Mouse (Mus musculus): ENCODE measurements around the gene Snrpe. TPM values are rescaled to one million over a fixed set of nuclear protein-coding genes. Genes with fewer than 3 reads are reported as not detected.
A peak's percentile ranks its signal among the peaks of the same experiment; 100 is the strongest.

The Snrpe gene
- 289 and 306 TPM in 2 replicates for polyA plus RNA-seq (2015; fragmentation: Nextera tagmentation; extraction: Ambion mirVana)

- DNase-seq (ENCODE audit: low spot score) (peak; percentile 100), ATAC-seq (peak; percentile 99)
- Histone ChIP-seq H3K4me1 (ENCODE audit: insufficient read depth, low read depth, low read length) (no peaks in the 10 kb centered on the region), H3K27me3 (replicated peaks; ENCODE audit: insufficient read depth, low read length) (no peaks in the 10 kb centered on the region), H3K4me2 (replicated peaks; ENCODE audit: low read depth, low read length) (peak within 1 kb of the TSS; percentile 49), H3K36me3 (ENCODE audit: insufficient read depth, low read length) (peaks cover 27% of the 10 kb centered on the region), H3K4me3 (ENCODE audit: low read depth, low read length) (peak within 1 kb of the TSS; percentile 75), H3K27ac (ENCODE audit: low read length) (peak within 1 kb of the TSS; percentile 73), H3K9me3 (ENCODE audit: low read length) (no peaks in the 10 kb centered on the region), H3K9ac (replicated peaks; ENCODE audit: low read depth) (peak within 1 kb of the TSS; percentile 78)
- WGBS = 2% methylated on average over 69 of the region's 73 CpGs
- TF ChIP-seq EP300 (IDR thresholded peaks at IDR 0.05) = no peak
- TF ChIP-seq CTCF (IDR thresholded peaks at IDR 0.05) = peak; percentile 97
Observed at GRCm38 (mm10) chr1:133609771-133610502, at the start of gene Snrpe. Snrpe (minus strand) TSS chr1:133610291.

DNA sequence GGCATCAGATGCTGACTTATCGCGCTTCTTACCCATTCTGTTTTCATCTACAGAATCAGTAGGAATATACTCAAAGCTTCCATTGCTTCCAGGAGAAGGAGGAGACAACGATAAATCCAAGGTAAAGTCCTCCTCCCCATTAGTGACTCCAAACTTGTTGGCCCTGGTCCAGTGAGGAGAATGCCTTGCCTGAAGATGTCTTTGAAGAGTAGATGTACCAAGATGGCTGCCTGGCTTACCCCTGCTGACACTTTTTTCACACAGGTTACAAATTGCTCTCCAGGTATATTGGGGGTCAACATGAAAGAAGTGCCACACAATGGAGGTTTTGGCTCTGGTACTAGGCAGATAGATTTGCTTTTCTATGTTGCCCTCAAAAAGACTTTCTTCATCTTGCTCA lies 48.8 kb upstream of the Snrpe start:
- 79% methylated on average over 3 of the region's 3 CpGs for WGBS
- Histone ChIP-seq H3K4me2 (replicated peaks; ENCODE audit: low read depth, low read length) (no peak overlapping the region), H3K27me3 (replicated peaks; ENCODE audit: insufficient read depth, low read length) (no peaks in the 10 kb centered on the region), H3K4me3 (ENCODE audit: low read depth, low read length) (no peak overlapping the region), H3K36me3 (ENCODE audit: insufficient read depth, low read length) (no peaks in the 10 kb centered on the region), H3K9me3 (ENCODE audit: low read length) (no peaks in the 10 kb centered on the region), H3K4me1 (ENCODE audit: insufficient read depth, low read depth, low read length) (peaks cover 7% of the 10 kb centered on the region; the same call in 1 of the 2 replicates), H3K27ac (ENCODE audit: low read length) (no peak overlapping the region), H3K9ac (replicated peaks; ENCODE audit: low read depth) (no peak overlapping the region)
- ATAC-seq = no peak
- no peak for TF ChIP-seq CTCF (IDR thresholded peaks at IDR 0.05)
- TF ChIP-seq EP300 (IDR thresholded peaks at IDR 0.05) = no peak
- no peak for DNase-seq (ENCODE audit: low spot score)

DNA sequence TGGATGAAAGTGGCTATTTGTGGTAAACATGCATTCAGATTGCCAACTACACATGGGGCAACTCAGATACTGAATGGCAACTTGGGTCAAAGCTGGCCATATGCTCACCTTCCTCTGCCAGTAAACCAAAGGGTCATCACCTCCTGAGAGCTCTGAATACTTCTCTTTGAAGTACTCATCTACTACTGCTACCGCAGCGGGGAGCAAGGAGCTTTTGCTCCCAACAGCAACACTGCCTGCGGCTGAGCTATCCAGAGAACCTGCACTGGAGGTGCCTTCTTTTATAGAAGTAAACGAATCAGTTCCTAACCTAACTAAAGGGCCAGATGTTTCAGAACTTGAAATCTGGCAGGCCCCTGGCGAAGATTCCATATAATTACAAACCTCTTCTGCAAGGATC lies 46.7 kb upstream of the Snrpe start:
- Histone ChIP-seq H3K36me3 (ENCODE audit: insufficient read depth, low read length) (no peaks in the 10 kb centered on the region), H3K9ac (replicated peaks; ENCODE audit: low read depth) (no peak overlapping the region), H3K27me3 (replicated peaks; ENCODE audit: insufficient read depth, low read length) (no peaks in the 10 kb centered on the region), H3K4me3 (ENCODE audit: low read depth, low read length) (no peak overlapping the region), H3K27ac (ENCODE audit: low read length) (no peak overlapping the region), H3K4me2 (replicated peaks; ENCODE audit: low read depth, low read length) (no peak overlapping the region), H3K4me1 (ENCODE audit: insufficient read depth, low read depth, low read length) (peaks cover 7% of the 10 kb centered on the region; the same call in 1 of the 2 replicates), H3K9me3 (ENCODE audit: low read length) (no peaks in the 10 kb centered on the region)
- ATAC-seq = no peak
- WGBS = 39% methylated on average over 5 of the region's 5 CpGs
- no peak for DNase-seq (ENCODE audit: low spot score)
- TF ChIP-seq EP300 (IDR thresholded peaks at IDR 0.05) (no peak), CTCF (IDR thresholded peaks at IDR 0.05) (no peak)

GRCm38 (mm10) chr1:133653033-133653432 lies 42.9 kb upstream of the Snrpe start:
- no peaks in the 10 kb centered on the region for H3K36me3 ChIP-seq (ENCODE audit: insufficient read depth, low read length)
- H3K4me1 ChIP-seq (ENCODE audit: insufficient read depth, low read depth, low read length) = no peaks in the 10 kb centered on the region; the same call in 1 of the 2 replicates
- ATAC-seq (no peak), DNase-seq (ENCODE audit: low spot score) (no peak)
- H3K27me3 ChIP-seq (replicated peaks; ENCODE audit: insufficient read depth, low read length) = no peaks in the 10 kb centered on the region
- H3K9me3 ChIP-seq (ENCODE audit: low read length) = no peaks in the 10 kb centered on the region
- TF ChIP-seq EP300 (IDR thresholded peaks at IDR 0.05) (no peak), CTCF (IDR thresholded peaks at IDR 0.05) (no peak)
- WGBS = 88% methylated on average over 1 of the region's 1 CpGs
- no peak overlapping the region for H3K4me3 ChIP-seq (ENCODE audit: low read depth, low read length)
- no peak overlapping the region for H3K27ac ChIP-seq (ENCODE audit: low read length)
- no peak overlapping the region for H3K9ac ChIP-seq (replicated peaks; ENCODE audit: low read depth)
- no peak overlapping the region for H3K4me2 ChIP-seq (replicated peaks; ENCODE audit: low read depth, low read length)

- H3K4me3 ChIP-seq (ENCODE audit: low read depth, low read length) = no peak overlapping the region
- ATAC-seq = no peak
- no peak overlapping the region for H3K27ac ChIP-seq (ENCODE audit: low read length)
- peaks cover 10% of the 10 kb centered on the region for H3K36me3 ChIP-seq (ENCODE audit: insufficient read depth, low read length)
- H3K4me2 ChIP-seq (replicated peaks; ENCODE audit: low read depth, low read length) = no peak overlapping the region
- WGBS = 90% methylated on average over 7 of the region's 7 CpGs
- no peak for DNase-seq (ENCODE audit: low spot score)
- no peaks in the 10 kb centered on the region for H3K4me1 ChIP-seq (ENCODE audit: insufficient read depth, low read depth, low read length)
- no peaks in the 10 kb centered on the region for H3K9me3 ChIP-seq (ENCODE audit: low read length)
- no peaks in the 10 kb centered on the region for H3K27me3 ChIP-seq (replicated peaks; ENCODE audit: insufficient read depth, low read length)
- no peak for TF ChIP-seq CTCF (IDR thresholded peaks at IDR 0.05)
- no peak overlapping the region for H3K9ac ChIP-seq (replicated peaks; ENCODE audit: low read depth)
Observed at GRCm38 (mm10) chr1:133650288-133651055, 40.4 kb upstream of the Snrpe start.

DNA sequence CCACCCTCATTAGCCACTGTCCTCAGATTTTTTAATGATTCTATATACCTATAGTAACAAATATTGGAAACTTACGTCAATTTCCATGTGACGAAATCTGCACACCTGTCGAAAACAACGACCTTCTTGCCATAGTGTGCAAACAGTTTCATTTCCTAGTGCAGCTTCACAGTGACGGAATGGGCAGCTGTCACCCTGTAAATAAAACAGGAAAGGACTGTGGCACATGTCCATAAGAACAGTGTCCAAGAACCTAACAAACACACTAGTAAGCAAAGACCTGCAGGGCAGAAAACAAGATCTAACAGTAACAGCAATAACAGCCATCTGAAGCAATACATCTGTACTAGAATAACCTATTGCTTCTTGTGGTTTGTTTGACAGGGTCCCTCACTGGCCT lies 35.6 kb upstream of the Snrpe start:
- Histone ChIP-seq H3K4me2 (replicated peaks; ENCODE audit: low read depth, low read length) (no peak overlapping the region), H3K4me3 (ENCODE audit: low read depth, low read length) (no peak overlapping the region), H3K4me1 (ENCODE audit: insufficient read depth, low read depth, low read length) (no peaks in the 10 kb centered on the region), H3K9me3 (ENCODE audit: low read length) (no peaks in the 10 kb centered on the region), H3K36me3 (ENCODE audit: insufficient read depth, low read length) (peaks cover 40% of the 10 kb centered on the region), H3K27ac (ENCODE audit: low read length) (no peak overlapping the region), H3K9ac (replicated peaks; ENCODE audit: low read depth) (no peak overlapping the region), H3K27me3 (replicated peaks; ENCODE audit: insufficient read depth, low read length) (no peaks in the 10 kb centered on the region)
- WGBS = 80% methylated on average over 5 of the region's 5 CpGs
- TF ChIP-seq EP300 (IDR thresholded peaks at IDR 0.05) = no peak
- TF ChIP-seq CTCF (IDR thresholded peaks at IDR 0.05) = no peak
- ATAC-seq (no peak), DNase-seq (ENCODE audit: low spot score) (no peak)
